In genomic region chr8:124171557-124172528, GRCm38 (mm10) we compare ENCODE assay signal across 8 mouse cellular contexts. TPM values are rescaled to one million over a fixed set of nuclear protein-coding genes. Genes with fewer than 3 reads are reported as not detected.
A peak's percentile ranks its signal among the peaks of the same experiment; 100 is the strongest.
DNase-seq lines count a peak whose midpoint lies in the region; ATAC-seq lines count a peak whose summit lies in the region.
"Had no signal": no experiment of that assay in that cellular context is flagged by ENCODE, and none has a peak within 500 bp of the region (broad histone marks: within the 10 kb centered on the region; RNA-seq: fewer than 3 reads in every experiment).

No protein-coding gene starts in this region.

- H3K9ac ChIP-seq in kidney, embryonic 16.5 days (replicated peaks; ENCODE audit: low read length), result no peak overlapping the region
- H3K9ac ChIP-seq in intestine, embryonic 16.5 days (ENCODE audit: low read depth, low read length), result peak overlapping the region; percentile 4
- H3K9ac ChIP-seq: neural tube, embryonic 12.5 days had no signal

- peaks cover 25% of the 10 kb centered on the region for H3K4me1 ChIP-seq in kidney, embryonic 16.5 days (ENCODE audit: insufficient read depth, low read length)
- peaks cover 4% of the 10 kb centered on the region; the same call in 1 of the 2 replicates for H3K4me1 ChIP-seq in intestine, embryonic 16.5 days (ENCODE audit: control insufficient read depth, insufficient read depth, low read length)
- H3K4me1 ChIP-seq: neural tube, embryonic 12.5 days had no signal

- no peak for ATAC-seq in kidney, embryonic 16.5 days (ENCODE audit: low FRiP score, low TSS enrichment)
- ATAC-seq in intestine, embryonic 16.5 days, result peak; percentile 59

- no peak for DNase-seq in kidney, adult 8-10 months
- DNase-seq in urinary bladder, adult 2 months (ENCODE audit: low spot score), result peak; percentile 18
- no peak for DNase-seq in urinary bladder, adult 18-20 months (ENCODE audit: low spot score in 2 of 2)
- no peak for DNase-seq in frontal cortex, postnatal 25 days (ENCODE audit: low spot score in 2 of 2)
- no peak for DNase-seq in ovary, adult 18-20 months (ENCODE audit: low spot score)

- WGBS in kidney, embryonic 16.5 days, result 50% methylated on average over 17 of the region's 17 CpGs
- WGBS in intestine, embryonic 16.5 days, result 52% methylated on average over 17 of the region's 17 CpGs

- H3K4me2 ChIP-seq in kidney, embryonic 16.5 days (replicated peaks; ENCODE audit: low read depth, low read length), result no peak overlapping the region
- 0 out of 2 replicates have a peak overlapping the region, but pooled peaks have one; percentile 11 for H3K4me2 ChIP-seq in intestine, embryonic 16.5 days (ENCODE audit: low read depth, low read length)
- H3K4me2 ChIP-seq: neural tube, embryonic 12.5 days had no signal

- H3K27ac ChIP-seq in kidney, embryonic 16.5 days (ENCODE audit: low read length), result peak overlapping the region; percentile 63; the same call in 1 of the 2 replicates
- peak overlapping the region; percentile 74 for H3K27ac ChIP-seq in intestine, embryonic 16.5 days (ENCODE audit: low read length)
- H3K27ac ChIP-seq: neural tube, embryonic 12.5 days had no signal

- no peaks in the 10 kb centered on the region; the same call in 1 of the 2 replicates for H3K27me3 ChIP-seq in kidney, embryonic 16.5 days (ENCODE audit: insufficient read depth, low read length)
- no peaks in the 10 kb centered on the region for H3K27me3 ChIP-seq in intestine, embryonic 16.5 days (replicated peaks; ENCODE audit: control insufficient read depth, insufficient read depth, low read length)
- H3K27me3 ChIP-seq: neural tube, embryonic 12.5 days had no signal

- no peaks in the 10 kb centered on the region for H3K9me3 ChIP-seq in kidney, embryonic 16.5 days (ENCODE audit: low read length)
- no peaks in the 10 kb centered on the region for H3K9me3 ChIP-seq in intestine, embryonic 16.5 days (ENCODE audit: control insufficient read depth, low read length)
- H3K9me3 ChIP-seq: neural tube, embryonic 12.5 days had no signal

- H3K4me3 ChIP-seq in kidney, embryonic 16.5 days (ENCODE audit: low read length), result no peak overlapping the region
- no peak overlapping the region for H3K4me3 ChIP-seq in intestine, embryonic 16.5 days (ENCODE audit: low read length)
- H3K4me3 ChIP-seq: neural tube, embryonic 12.5 days had no signal

- H3K36me3 ChIP-seq in kidney, embryonic 16.5 days (ENCODE audit: insufficient read depth, low read length), result no peaks in the 10 kb centered on the region
- H3K36me3 ChIP-seq in intestine, embryonic 16.5 days (ENCODE audit: control insufficient read depth, insufficient read depth, low read length), result no peaks in the 10 kb centered on the region
- H3K36me3 ChIP-seq: neural tube, embryonic 12.5 days had no signal

RNA-seq across cellular contexts. Expression of gene Galnt2, which starts 59.3 kb away (rescaled TPM):
- polyA plus RNA-seq in kidney, embryonic 16.5 days (2015; fragmentation: Nextera tagmentation; extraction: Ambion mirVana), result 47.0 and 47.1 TPM in 2 replicates
- polyA plus RNA-seq in urinary bladder, adult 2 months (2012; rRNA removed), result 57.3 and 74.4 TPM in 2 replicates
- 35.1 and 35.9 TPM in 2 replicates for polyA plus RNA-seq in intestine, embryonic 16.5 days (2015; fragmentation: Nextera tagmentation; extraction: Ambion mirVana)
